Mouse (Mus musculus): ENCODE measurements around the gene Dpf2.
"Not testable (repeated sequence)": the region's sequence is repeated elsewhere in the genome, so short reads cannot be mapped to it uniquely, and the experiment has no call there.

Dpf2 gene

DNA sequence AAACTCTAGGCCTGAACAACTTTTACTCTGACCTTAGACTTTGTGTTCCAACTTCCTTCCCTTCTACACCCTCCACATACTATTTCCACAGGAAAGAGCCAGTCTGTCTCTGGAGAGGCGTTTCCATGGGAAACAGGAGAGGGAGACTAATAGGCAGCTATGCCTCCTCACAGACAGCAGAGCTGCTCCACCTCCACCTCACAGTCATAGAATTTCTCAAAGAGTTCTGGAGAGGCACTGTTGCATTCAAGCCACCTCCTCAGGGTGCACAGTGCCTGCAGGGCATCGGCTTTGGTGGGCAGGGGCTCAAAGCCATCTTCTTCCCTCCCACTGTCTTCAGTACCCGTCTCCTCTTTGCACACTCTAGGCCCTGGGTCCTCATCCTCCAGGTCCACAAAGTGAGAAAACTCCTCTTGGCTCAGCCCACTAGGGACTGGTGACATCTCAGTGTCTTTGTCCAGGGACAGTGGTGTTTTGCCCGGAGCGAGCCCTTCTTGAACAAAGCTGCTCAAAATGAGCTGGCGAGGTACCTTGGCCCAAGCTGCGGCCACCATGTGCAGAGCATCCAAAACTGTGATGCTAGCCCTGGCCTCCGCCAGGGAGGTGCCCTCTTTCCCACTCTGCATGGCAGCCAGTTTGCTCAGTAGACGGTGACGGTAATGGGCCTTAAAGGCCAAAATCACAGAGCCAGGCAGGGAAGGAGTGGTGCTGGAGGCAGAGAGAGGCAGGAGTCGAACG lies 21.1 kb downstream of the Dpf2 start:
- no peak for DNase-seq

- DNase-seq: no peak
Observed at GRCm38 (mm10) chr19:5889211-5889610, 23.6 kb downstream of the Dpf2 start.

GRCm38 (mm10) chr19:5887234-5887815 lies 25.5 kb downstream of the Dpf2 start:
- DNase-seq: no peak

GRCm38 (mm10) chr19:5885838-5886237 lies 27.0 kb downstream of the Dpf2 start:
- no peak for DNase-seq

DNA sequence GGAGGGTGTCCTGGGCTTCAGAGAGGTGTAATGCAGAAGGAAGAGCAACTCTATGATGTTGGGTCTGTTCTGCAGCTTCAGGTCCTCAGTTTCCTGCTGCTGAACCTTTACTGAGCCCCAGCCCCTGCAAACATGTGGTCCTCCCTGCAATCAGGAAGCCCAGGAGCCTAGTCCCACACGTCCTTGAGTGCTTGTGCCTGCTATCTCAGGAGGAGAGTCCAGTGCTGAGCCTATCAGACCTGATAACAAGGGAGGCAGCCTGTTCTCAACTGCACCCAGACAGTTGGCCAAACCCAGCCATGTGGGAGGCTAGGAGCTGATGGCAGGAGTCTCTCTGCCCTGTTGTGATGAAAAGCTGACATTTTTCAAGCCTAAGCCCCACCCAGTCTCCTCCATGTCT lies 28.9 kb downstream of the Dpf2 start:
- DNase-seq: no peak

- not testable (repeated sequence) for DNase-seq
Observed at GRCm38 (mm10) chr19:5882079-5882478, 30.7 kb downstream of the Dpf2 start.

- no peak for DNase-seq
Observed at GRCm38 (mm10) chr19:5881155-5881554, 31.7 kb downstream of the Dpf2 start.

DNA sequence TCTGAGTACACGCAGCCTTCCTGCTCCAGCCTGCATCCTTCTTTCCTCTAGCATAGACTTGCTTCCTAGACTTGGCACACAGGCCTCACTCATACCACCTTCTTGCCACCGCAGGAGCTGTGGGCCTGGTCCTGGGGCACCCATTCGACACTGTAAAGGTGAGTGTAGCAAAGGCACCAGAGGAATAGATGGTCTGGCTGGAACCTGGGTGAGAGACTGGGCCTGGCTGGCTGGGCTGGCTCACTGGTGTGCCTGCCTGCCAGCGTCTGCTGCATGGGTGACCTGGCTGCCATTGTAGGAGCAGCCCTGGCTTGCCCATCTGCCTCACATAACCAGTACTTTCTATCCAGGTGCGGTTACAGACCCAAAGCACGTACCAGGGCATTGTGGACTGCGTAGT lies 33.1 kb downstream of the Dpf2 start:
- DNase-seq: no peak

- no peak for DNase-seq
Observed at GRCm38 (mm10) chr19:5878916-5879315, 33.9 kb downstream of the Dpf2 start.

- no peak for DNase-seq
Observed at GRCm38 (mm10) chr19:5878362-5878722, 34.5 kb downstream of the Dpf2 start.

- DNase-seq: peak; percentile 66 to 71
Observed at GRCm38 (mm10) chr19:5877618-5878361, 35.0 kb downstream of the Dpf2 start, which contains the start of gene Slc25a45. Gene Slc25a45, plus strand, starts transcription at chr19:5877808.

DNA sequence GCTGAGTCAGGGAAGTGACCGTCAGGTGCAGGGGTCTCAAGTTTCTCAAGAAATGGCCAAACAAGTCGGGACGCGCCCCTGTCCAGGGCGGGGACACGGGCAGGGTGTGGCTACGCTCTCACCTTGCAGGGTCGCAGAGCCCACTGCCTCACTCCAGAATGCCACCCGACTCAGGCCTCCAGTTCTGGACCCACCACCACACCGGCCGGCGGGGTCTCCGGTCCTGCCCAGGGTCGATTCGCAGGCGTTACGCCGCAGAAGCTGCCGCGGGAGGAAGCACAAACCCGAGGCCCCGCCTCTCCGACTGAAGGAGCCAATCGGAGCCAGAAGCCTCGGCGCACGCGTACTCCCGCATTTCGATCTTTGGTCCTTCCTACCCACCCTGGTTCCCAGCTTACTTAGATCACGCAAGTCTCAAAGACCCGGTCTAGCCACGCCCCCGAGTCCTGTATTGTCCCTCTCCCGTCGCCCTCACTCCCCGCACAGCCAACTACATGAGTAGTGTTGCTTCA lies 37.8 kb downstream of the Dpf2 start, which contains the start of gene Frmd8:
Gene Frmd8 (minus strand): TSS at position 306 of the 512 bp plus-strand sequence.
- peak; percentile 94 to 95 for DNase-seq

- DNase-seq: no peak
Observed at GRCm38 (mm10) chr19:5874391-5874968, 38.3 kb downstream of the Dpf2 start.

DNA sequence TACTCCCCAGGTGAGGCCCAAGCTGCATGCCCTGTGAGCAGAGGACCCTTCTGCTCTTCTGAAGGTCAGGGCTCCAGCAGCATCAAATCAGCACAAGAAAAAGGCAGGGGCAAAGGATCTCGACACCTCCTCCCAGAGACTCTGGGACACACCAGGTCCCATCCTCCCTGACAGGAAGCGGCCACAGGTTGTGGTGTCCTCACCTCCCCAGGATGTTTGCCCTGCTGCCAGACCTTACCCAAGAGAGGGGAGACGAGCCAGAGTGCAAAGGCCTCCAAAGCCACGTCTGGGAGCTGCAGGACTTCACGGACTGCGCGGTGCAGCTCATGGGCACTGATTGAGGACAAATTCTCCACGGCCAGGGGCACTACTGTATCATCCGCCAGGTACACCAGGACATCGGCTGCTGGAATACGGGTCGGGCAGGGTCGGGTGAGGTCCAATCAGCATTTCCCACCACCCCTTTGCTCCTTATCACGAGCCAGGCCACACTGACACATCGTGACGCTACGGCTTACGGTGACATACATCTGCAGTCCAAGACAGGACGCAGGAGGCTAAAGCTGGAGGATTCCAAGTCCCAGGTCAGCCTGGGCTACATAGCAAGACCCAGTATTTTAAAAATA lies 39.8 kb downstream of the Dpf2 start:
- DNase-seq: peak in 1 of 2 experiments; percentile 42

DNA sequence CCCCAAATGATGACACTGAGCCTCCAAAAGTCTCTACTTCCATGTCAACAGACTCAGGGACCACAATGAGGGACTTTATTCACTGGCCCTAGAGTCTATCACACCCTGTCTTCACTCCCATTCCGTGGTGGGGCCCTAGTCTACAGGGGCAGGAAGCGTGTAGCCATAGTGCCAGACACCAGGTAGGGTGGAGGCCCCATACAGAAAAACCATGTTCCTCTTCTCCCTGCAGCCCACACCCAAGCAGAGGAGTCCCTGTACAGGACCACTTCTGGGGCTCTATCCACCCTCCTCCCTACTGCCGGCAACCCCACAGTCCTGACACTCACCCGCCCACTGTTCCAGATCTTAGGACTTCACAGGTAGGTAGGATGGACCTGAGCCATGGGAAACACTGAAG lies 40.3 kb downstream of the Dpf2 start:
- no peak for DNase-seq

GRCm38 (mm10) chr19:5871683-5872082 lies 41.1 kb downstream of the Dpf2 start:
- no peak for DNase-seq

- DNase-seq: peak; percentile 69 to 76
Observed at GRCm38 (mm10) chr19:5871273-5871672, 41.5 kb downstream of the Dpf2 start.

DNA sequence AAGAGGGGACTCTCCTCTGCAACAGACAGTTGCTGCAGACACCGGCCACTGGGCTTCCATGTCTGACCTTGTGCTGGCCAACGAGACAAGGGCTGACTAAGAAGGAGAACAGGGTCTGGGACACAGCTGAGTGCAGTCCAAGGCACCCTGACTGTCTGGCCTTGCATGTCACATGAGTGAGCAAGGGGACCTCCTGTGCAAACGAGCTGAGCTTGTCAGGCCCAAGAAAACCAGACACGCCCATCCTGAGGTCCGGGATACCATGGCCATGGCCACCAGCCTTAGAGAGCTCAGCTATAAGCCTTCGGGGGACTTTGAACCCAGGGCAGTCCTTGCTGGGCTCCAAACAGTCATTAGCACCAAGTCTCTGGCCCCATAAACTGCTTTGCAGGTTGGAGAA lies 44.7 kb downstream of the Dpf2 start:
- no peak for DNase-seq

GRCm38 (mm10) chr19:5864710-5865398 lies 48.0 kb downstream of the Dpf2 start:
- no peak for DNase-seq

DNA sequence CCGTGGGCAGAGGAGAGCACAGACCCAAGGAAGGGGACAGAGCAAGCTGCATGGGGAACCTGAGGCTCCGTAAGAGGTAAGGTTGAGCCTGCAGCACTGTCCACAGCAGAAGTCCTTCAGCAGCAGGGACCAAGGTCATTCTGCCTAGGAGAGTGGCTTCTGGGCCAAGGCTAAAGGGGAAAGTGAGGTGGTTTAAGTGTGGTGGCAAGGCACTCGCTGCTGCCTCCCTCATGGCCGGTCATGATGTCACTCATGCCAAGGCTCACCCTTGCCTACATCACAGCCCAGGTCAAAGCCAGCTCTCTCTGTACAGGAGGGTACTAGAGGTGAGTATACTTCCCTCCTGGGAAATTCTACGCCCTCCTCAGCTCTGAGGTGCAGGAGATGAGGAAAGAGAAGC lies 49.0 kb downstream of the Dpf2 start:
- DNase-seq: no peak

- no peak for DNase-seq
Observed at GRCm38 (mm10) chr19:5862335-5863085, 50.3 kb downstream of the Dpf2 start.
